10 mouse cellular contexts compared by ENCODE assay signal in the genomic region with DNA sequence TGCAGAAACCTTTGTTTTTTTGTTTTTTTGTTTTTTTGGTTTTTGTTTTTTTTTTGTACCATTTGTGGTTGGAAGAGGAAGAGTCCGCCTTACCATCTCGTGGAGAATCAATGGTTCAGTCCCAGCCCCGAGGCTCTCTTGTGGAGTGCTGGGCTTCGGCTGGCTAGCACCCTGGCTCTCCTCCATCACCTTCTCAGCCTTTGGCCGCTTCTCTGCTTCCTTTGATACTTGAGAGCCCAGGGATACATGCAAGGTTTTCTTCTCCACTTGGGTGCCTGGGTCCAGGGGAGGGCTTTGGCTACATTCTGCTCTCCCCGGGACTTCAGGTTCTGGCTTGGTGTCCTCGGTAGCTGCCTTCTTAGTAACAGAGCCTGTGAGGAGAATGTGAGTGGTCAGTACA.
"Had no signal": no experiment of that assay in that cellular context is flagged by ENCODE, and none has a peak within 500 bp of the region (broad histone marks: within the 10 kb centered on the region; RNA-seq: fewer than 3 reads in every experiment).

No protein-coding gene starts in this region.

- DNase-seq: heart, adult 2 months; heart, postnatal 10 days; heart, postnatal 4 days; kidney, adult 18-20 months; kidney, adult 8-10 months; kidney, postnatal 10 days; kidney, postnatal 25 days; kidney, postnatal 4 days; liver; liver, embryonic 13.5 days had no signal
